Comparison of ENCODE assay signal across 8 mouse cellular contexts in the genomic region with DNA sequence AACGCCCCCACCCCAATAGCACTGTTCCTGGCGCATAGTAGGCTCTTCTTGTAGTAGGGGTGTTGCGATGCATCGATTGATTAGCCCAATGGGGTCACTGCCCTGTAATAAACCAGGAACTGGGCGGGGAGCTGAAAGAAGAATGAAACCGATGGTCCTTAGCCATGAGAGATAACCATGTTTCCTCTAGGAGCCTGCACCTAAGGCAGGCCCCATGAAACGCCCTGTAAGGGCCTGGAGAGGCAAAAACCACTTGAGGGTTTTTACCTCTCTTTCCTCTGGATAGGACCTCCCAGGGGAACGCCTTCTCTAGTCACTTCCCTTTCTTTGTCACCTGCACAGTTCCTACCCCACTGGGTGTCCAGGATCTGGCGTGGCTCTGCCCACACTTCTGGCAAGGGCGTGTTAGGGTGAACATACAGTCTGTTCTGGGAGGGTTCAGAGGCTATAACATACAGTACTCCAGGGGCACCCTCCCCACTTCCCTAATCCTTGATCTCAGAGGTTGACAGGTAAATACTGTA. TPM values are rescaled to one million over a fixed set of nuclear protein-coding genes. Genes with fewer than 3 reads are reported as not detected.
DNase-seq lines count a peak whose midpoint lies in the region; ATAC-seq and TF ChIP-seq lines count a peak whose summit lies in the region.

No protein-coding gene starts in this region.

- TF ChIP-seq CTCF in cortical plate, adult 2 months (IDR thresholded peaks at IDR 0.05; ENCODE audit: extremely low read depth, insufficient read depth, low read length): no peak

- ATAC-seq in kidney, embryonic 16.5 days (ENCODE audit: low FRiP score, low TSS enrichment): peak; percentile 23; the same call in 1 of the 2 replicates
- ATAC-seq in intestine, embryonic 14.5 days (replicated peaks; ENCODE audit: low FRiP score, low TSS enrichment, low read depth): peak; percentile 21; the same call in 1 of the 2 replicates
- peak; percentile 55 for ATAC-seq in megakaryocyte-erythroid progenitor cell, adult 5-6 weeks (replicated peaks; ENCODE audit: low FRiP score, low TSS enrichment, poor library complexity, severe bottlenecking)

- H3K27ac ChIP-seq in kidney, embryonic 16.5 days (ENCODE audit: low read length): peak overlapping the region; percentile 84
- H3K27ac ChIP-seq in cortical plate, adult 2 months (ENCODE audit: insufficient read depth, low read length): no peak overlapping the region
- peak overlapping the region; percentile 95 for H3K27ac ChIP-seq in intestine, embryonic 14.5 days (ENCODE audit: low read depth)

- peak overlapping the region; percentile 55 for H3K4me3 ChIP-seq in kidney, embryonic 16.5 days (ENCODE audit: low read length)
- peak overlapping the region; percentile 25 for H3K4me3 ChIP-seq in cortical plate, adult 2 months (ENCODE audit: insufficient read depth, low read length)
- H3K4me3 ChIP-seq in intestine, embryonic 14.5 days (ENCODE audit: low read depth, low read length): peak overlapping the region; percentile 41

- DNase-seq in kidney, adult 18-20 months: no peak
- no peak for DNase-seq in intestine, embryonic 14.5 days (ENCODE audit: low spot score)
- no peak for DNase-seq in layer of hippocampus, adult 18-20 months (ENCODE audit: low spot score in 2 of 2)
- DNase-seq in embryo, embryonic 10.5 days (ENCODE audit: low spot score): no peak
- DNase-seq in gastrocnemius, postnatal 36 days: no peak

- intact Hi-C loops in gastrocnemius, postnatal 36 days (cut with DNase I): no loop called here

- H3K9ac ChIP-seq in kidney, embryonic 16.5 days (replicated peaks; ENCODE audit: low read length): peak overlapping the region; percentile 71
- H3K9ac ChIP-seq in intestine, embryonic 14.5 days (ENCODE audit: low read length): peak overlapping the region; percentile 58

- peaks cover 9% of the 10 kb centered on the region for H3K27me3 ChIP-seq in kidney, embryonic 16.5 days (ENCODE audit: insufficient read depth, low read length)
- H3K27me3 ChIP-seq in intestine, embryonic 14.5 days (replicated peaks; ENCODE audit: control insufficient read depth, insufficient read depth, low read length): no peaks in the 10 kb centered on the region

- H3K4me2 ChIP-seq in kidney, embryonic 16.5 days (replicated peaks; ENCODE audit: low read depth, low read length): peak overlapping the region; percentile 64
- H3K4me2 ChIP-seq in intestine, embryonic 14.5 days (ENCODE audit: low read length): peak overlapping the region; percentile 66

- WGBS in kidney, embryonic 16.5 days: 17% methylated on average over 10 of the region's 10 CpGs
- WGBS in intestine, embryonic 14.5 days: 15% methylated on average over 10 of the region's 10 CpGs

- TF ChIP-seq POLR2A in cortical plate, adult 2 months (IDR thresholded peaks at IDR 0.05; ENCODE audit: extremely low read depth, insufficient read depth, low read length): no peak

- H3K9me3 ChIP-seq in kidney, embryonic 16.5 days (ENCODE audit: low read length): no peaks in the 10 kb centered on the region
- H3K9me3 ChIP-seq in intestine, embryonic 14.5 days (ENCODE audit: control insufficient read depth, low read length): no peaks in the 10 kb centered on the region

- H3K4me1 ChIP-seq in kidney, embryonic 16.5 days (ENCODE audit: insufficient read depth, low read length): peaks cover 45% of the 10 kb centered on the region
- H3K4me1 ChIP-seq in cortical plate, adult 2 months (ENCODE audit: control insufficient read depth, insufficient read depth, low read length): no peaks in the 10 kb centered on the region
- peaks cover 31% of the 10 kb centered on the region for H3K4me1 ChIP-seq in intestine, embryonic 14.5 days (replicated peaks; ENCODE audit: control insufficient read depth, insufficient read depth, low read length)

- H3K36me3 ChIP-seq in kidney, embryonic 16.5 days (ENCODE audit: insufficient read depth, low read length): no peaks in the 10 kb centered on the region
- H3K36me3 ChIP-seq in intestine, embryonic 14.5 days (ENCODE audit: control insufficient read depth, insufficient read depth, low read length): no peaks in the 10 kb centered on the region

RNA-seq across cellular contexts. Expression of a gene that starts 3.5 kb away (rescaled TPM):
- polyA plus RNA-seq in kidney, embryonic 16.5 days (2015; fragmentation: Nextera tagmentation; extraction: Ambion mirVana): not detected in 2 replicates
- polyA plus RNA-seq in cortical plate, adult 2 months (2012; rRNA removed): 0.44 TPM in 1 of 2 replicates, not detected in the other
- polyA plus RNA-seq in intestine, embryonic 14.5 days (2014; fragmentation: Nextera tagmentation; extraction: Ambion mirVana): not detected in 2 replicates
- total RNA-seq in megakaryocyte-erythroid progenitor cell, adult 5-6 weeks (2014; fragmentation: Nextera tagmentation): not detected in 2 replicates
- not detected in 2 replicates for total RNA-seq in megakaryocyte-erythroid progenitor cell, adult 5-6 weeks (2017)
- not detected for total RNA-seq in layer of hippocampus, adult 18-20 months (2021)
- total RNA-seq in gastrocnemius, postnatal 36 days (2021): not detected

RNA-seq across cellular contexts. Expression of a gene that starts 50.4 kb away (rescaled TPM):
- polyA plus RNA-seq in kidney, embryonic 16.5 days (2015; fragmentation: Nextera tagmentation; extraction: Ambion mirVana): 35.6 and 41.5 TPM in 2 replicates
- polyA plus RNA-seq in cortical plate, adult 2 months (2012; rRNA removed): 206 and 219 TPM in 2 replicates
- 25.2 and 29.3 TPM in 2 replicates for polyA plus RNA-seq in intestine, embryonic 14.5 days (2014; fragmentation: Nextera tagmentation; extraction: Ambion mirVana)
- total RNA-seq in megakaryocyte-erythroid progenitor cell, adult 5-6 weeks (2014; fragmentation: Nextera tagmentation): 19.3 and 21.1 TPM in 2 replicates
- total RNA-seq in megakaryocyte-erythroid progenitor cell, adult 5-6 weeks (2017): 10.2 and 14.3 TPM in 2 replicates
- 100 to 1,000 TPM; 154 to 155 TPM for total RNA-seq in layer of hippocampus, adult 18-20 months (2021)
- total RNA-seq in gastrocnemius, postnatal 36 days (2021): 10 to 100 TPM; 67.8 to 70.0 TPM

RNA-seq across cellular contexts. Expression of a gene that starts 51.0 kb away (rescaled TPM):
- 140 and 162 TPM in 2 replicates for polyA plus RNA-seq in kidney, embryonic 16.5 days (2015; fragmentation: Nextera tagmentation; extraction: Ambion mirVana)
- 57.1 and 63.8 TPM in 2 replicates for polyA plus RNA-seq in cortical plate, adult 2 months (2012; rRNA removed)
- 168 and 173 TPM in 2 replicates for polyA plus RNA-seq in intestine, embryonic 14.5 days (2014; fragmentation: Nextera tagmentation; extraction: Ambion mirVana)
- 79.0 and 88.9 TPM in 2 replicates for total RNA-seq in megakaryocyte-erythroid progenitor cell, adult 5-6 weeks (2014; fragmentation: Nextera tagmentation)
- 9.7 and 14.4 TPM in 2 replicates for total RNA-seq in megakaryocyte-erythroid progenitor cell, adult 5-6 weeks (2017)
- 10 to 100 TPM; 37.2 to 42.5 TPM for total RNA-seq in layer of hippocampus, adult 18-20 months (2021)
- total RNA-seq in gastrocnemius, postnatal 36 days (2021): 100 to 1,000 TPM; 103 to 107 TPM
